Mouse (Mus musculus): ENCODE measurements around the gene Dph5. TPM values are rescaled to one million over a fixed set of nuclear protein-coding genes. Genes with fewer than 3 reads are reported as not detected.

The Dph5 gene
- 24.2 and 25.8 TPM in 2 replicates for polyA plus RNA-seq (2015; fragmentation: Nextera tagmentation; extraction: Ambion mirVana)

DNA sequence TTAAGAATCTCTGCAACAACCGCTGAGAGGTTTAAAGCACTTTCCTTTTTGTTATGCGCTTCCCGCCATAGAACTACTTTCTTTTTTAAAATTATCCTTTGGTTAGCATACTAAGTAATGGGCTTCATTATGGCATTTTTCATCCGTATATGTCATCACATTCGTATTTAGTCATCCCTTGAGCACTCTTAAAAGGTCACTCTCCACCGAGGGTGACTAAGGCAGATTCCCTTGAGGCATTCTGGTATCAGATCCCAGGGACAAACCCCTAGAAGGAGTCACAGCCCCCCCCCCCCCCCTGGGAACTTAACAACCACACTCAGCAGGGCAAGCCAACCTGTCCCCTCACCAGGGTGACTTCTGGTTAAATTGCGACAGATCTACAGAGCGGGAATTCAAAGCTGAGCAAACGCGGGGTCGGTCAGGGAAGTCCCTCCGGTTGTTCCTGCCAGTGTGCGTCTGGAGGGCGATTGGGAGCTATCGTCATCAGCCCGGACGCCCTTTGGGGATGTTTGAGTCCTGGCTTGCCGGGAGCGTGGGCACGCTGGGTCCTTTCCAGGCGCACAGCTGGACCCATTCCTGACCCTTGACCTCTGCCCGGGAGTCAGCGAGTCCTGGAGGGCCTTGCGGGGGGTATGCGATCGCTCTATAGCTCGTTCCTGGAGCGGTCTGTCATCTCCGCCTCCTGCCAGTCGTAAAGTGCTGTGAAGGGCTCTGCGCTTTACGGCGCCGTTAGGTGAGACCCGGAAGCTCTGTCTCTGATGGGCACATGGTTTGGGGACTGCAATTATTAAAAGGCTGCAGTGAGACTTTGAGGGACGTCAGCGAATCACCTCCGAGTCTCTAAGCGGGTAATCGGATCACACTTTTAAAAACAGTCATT lies at the start of gene Dph5:
Gene Dph5 (plus strand): TSS at position 411 of the 883 bp plus-strand sequence.
- Histone ChIP-seq H3K4me2 (peak within 1 kb of the TSS; percentile 80), H3K4me1 (peaks cover 4% of the 10 kb centered on the region; the same call in 1 of the 2 replicates), H3K27ac (peak within 1 kb of the TSS; percentile 79), H3K4me3 (peak within 1 kb of the TSS; percentile 77), H3K36me3 (no peaks in the 10 kb centered on the region), H3K9ac (peak within 1 kb of the TSS; percentile 67), H3K9me3 (no peaks in the 10 kb centered on the region), H3K27me3 (no peaks in the 10 kb centered on the region)
- under 1% methylated on average over 40 of the region's 40 CpGs for WGBS
- ATAC-seq (ENCODE audit: borderline replicate concordance, extremely low read depth, low FRiP score, low TSS enrichment) = peak; percentile 93

GRCm38 (mm10) chr3:115844566-115844965 lies 43.1 kb upstream of the Dph5 start:
- no peaks in the 10 kb centered on the region for H3K9me3 ChIP-seq
- 80% methylated on average over 3 of the region's 3 CpGs for WGBS

DNA sequence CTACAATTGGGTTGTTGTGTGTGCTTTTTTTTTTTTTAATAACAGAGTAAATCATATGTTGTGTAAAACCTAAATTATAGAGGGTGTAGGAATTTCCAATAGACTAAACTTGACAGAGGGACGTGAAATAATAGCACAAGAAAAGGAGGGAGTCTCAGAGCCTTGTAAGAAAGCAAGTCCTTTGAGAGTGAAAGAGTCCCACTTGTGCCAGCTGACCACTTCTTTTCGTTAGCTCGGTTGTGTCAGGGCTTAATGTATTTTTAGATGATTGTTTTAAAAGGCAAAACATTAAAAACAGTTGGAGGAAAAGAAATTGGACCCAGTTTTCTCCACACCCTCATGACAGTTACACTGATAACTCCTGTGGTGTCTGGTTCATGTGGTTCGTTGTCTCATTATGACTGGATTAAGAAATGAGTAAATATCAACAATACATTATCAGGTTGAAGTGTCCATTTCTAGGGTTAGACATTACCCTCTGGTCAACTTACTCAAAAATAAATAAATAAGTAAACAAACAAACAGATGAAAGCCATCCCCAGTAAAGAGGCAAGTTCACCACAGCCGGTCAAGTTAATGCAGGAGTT lies 42.5 kb upstream of the Dph5 start:
- Histone ChIP-seq H3K36me3 (no peaks in the 10 kb centered on the region), H3K4me3 (no peak overlapping the region), H3K27me3 (no peaks in the 10 kb centered on the region), H3K4me2 (no peak overlapping the region), H3K9ac (no peak overlapping the region), H3K9me3 (no peaks in the 10 kb centered on the region), H3K27ac (no peak overlapping the region), H3K4me1 (no peaks in the 10 kb centered on the region)
- no peak for ATAC-seq (ENCODE audit: borderline replicate concordance, extremely low read depth, low FRiP score, low TSS enrichment)
- WGBS = 74% methylated on average over 5 of the region's 5 CpGs

More at GRCm38 (mm10) chr3:115844566-115844965, 43.1 kb upstream of the Dph5 start:
- no peak overlapping the region for H3K4me3 ChIP-seq
- H3K4me2 ChIP-seq = no peak overlapping the region
- H3K36me3 ChIP-seq = no peaks in the 10 kb centered on the region
- H3K4me1 ChIP-seq = no peaks in the 10 kb centered on the region
- no peak overlapping the region for H3K27ac ChIP-seq
- no peak overlapping the region for H3K9ac ChIP-seq
- no peaks in the 10 kb centered on the region for H3K27me3 ChIP-seq
- ATAC-seq (ENCODE audit: borderline replicate concordance, extremely low read depth, low FRiP score, low TSS enrichment) = no peak

DNA sequence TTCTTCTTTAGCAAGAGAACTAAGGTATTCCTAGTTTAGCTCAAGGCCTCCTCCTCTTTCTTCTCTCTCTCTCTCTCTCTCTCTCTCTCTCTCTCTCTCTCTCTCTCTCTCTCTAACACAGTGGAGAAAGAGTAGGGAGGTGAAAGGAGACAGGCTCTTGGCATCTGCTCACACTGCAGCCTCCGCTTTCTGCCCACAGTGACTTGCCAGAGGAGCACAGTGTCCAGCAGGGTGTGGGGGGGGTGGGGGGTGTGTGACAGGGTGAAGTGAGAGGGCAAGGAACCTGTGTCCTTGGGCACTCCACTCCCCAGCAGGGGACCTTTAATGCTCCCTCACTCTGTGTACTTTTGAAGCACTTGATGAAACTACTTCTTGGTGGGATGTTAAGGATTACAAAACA lies 41.9 kb upstream of the Dph5 start:
- no peaks in the 10 kb centered on the region for H3K27me3 ChIP-seq
- 75% methylated on average over 1 of the region's 1 CpGs for WGBS

GRCm38 (mm10) chr3:115846153-115846552 lies 41.5 kb upstream of the Dph5 start:
- H3K27me3 ChIP-seq = no peaks in the 10 kb centered on the region
- WGBS = 83% methylated on average over 5 of the region's 5 CpGs
- no peaks in the 10 kb centered on the region for H3K36me3 ChIP-seq
- H3K4me1 ChIP-seq = no peaks in the 10 kb centered on the region
- no peak overlapping the region for H3K9ac ChIP-seq
- H3K4me2 ChIP-seq = no peak overlapping the region
- H3K27ac ChIP-seq = no peak overlapping the region
- no peak overlapping the region for H3K4me3 ChIP-seq
- ATAC-seq (ENCODE audit: borderline replicate concordance, extremely low read depth, low FRiP score, low TSS enrichment) = no peak
- H3K9me3 ChIP-seq = no peaks in the 10 kb centered on the region

More for the DNA sequence above, 41.9 kb upstream of the Dph5 start:
- Histone ChIP-seq H3K36me3 (no peaks in the 10 kb centered on the region), H3K9me3 (no peaks in the 10 kb centered on the region), H3K4me1 (no peaks in the 10 kb centered on the region), H3K9ac (no peak overlapping the region), H3K4me2 (no peak overlapping the region), H3K4me3 (no peak overlapping the region), H3K27ac (no peak overlapping the region)
- no peak for ATAC-seq (ENCODE audit: borderline replicate concordance, extremely low read depth, low FRiP score, low TSS enrichment)

- Histone ChIP-seq H3K9ac (no peak overlapping the region), H3K9me3 (no peaks in the 10 kb centered on the region), H3K27ac (no peak overlapping the region), H3K4me2 (no peak overlapping the region), H3K27me3 (no peaks in the 10 kb centered on the region), H3K4me1 (no peaks in the 10 kb centered on the region), H3K4me3 (no peak overlapping the region), H3K36me3 (no peaks in the 10 kb centered on the region)
- no peak for ATAC-seq (ENCODE audit: borderline replicate concordance, extremely low read depth, low FRiP score, low TSS enrichment)
- 74% methylated on average over 11 of the region's 11 CpGs for WGBS
Measured at GRCm38 (mm10) chr3:115848686-115849480, 38.8 kb upstream of the Dph5 start.

GRCm38 (mm10) chr3:115850946-115851345 lies 36.7 kb upstream of the Dph5 start:
- no peaks in the 10 kb centered on the region for H3K27me3 ChIP-seq
- no peak overlapping the region for H3K27ac ChIP-seq

DNA sequence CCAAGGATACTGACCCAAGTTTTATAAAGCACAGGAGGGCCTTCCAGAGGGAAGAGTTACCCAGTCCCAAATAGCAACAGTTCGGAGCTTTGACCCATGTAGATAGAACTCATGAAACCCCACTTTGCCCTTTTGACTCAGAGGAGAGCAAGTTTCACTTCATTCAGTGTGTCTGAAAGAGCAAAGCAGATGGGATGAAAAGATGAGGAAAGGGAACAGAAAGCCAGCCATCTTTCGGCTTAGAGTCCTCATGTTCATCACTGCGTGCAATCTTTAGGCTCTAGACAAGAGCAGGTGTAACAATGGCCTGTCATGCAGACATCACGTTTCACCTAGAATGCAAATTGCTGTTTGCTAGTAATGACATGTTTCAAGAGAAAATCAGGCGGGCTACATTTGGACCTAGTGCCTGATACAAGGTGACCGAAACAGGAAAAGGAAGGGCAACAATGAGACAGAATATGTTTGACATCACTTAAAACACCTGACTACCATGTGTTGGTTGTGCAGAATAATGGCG lies 32.9 kb upstream of the Dph5 start:
- Histone ChIP-seq H3K4me2 (no peak overlapping the region), H3K9me3 (no peaks in the 10 kb centered on the region), H3K36me3 (no peaks in the 10 kb centered on the region), H3K27me3 (no peaks in the 10 kb centered on the region), H3K27ac (no peak overlapping the region), H3K9ac (no peak overlapping the region), H3K4me1 (no peaks in the 10 kb centered on the region), H3K4me3 (no peak overlapping the region)
- 88% methylated on average over 7 of the region's 7 CpGs for WGBS
- no peak for ATAC-seq (ENCODE audit: borderline replicate concordance, extremely low read depth, low FRiP score, low TSS enrichment)

More at GRCm38 (mm10) chr3:115850946-115851345, 36.7 kb upstream of the Dph5 start:
- Histone ChIP-seq H3K36me3 (no peaks in the 10 kb centered on the region), H3K4me1 (no peaks in the 10 kb centered on the region), H3K9me3 (no peaks in the 10 kb centered on the region), H3K4me2 (no peak overlapping the region), H3K4me3 (no peak overlapping the region), H3K9ac (no peak overlapping the region)
- no peak for ATAC-seq (ENCODE audit: borderline replicate concordance, extremely low read depth, low FRiP score, low TSS enrichment)
- 66% methylated on average over 4 of the region's 4 CpGs for WGBS

- H3K9me3 ChIP-seq = no peaks in the 10 kb centered on the region
- no peak for ATAC-seq (ENCODE audit: borderline replicate concordance, extremely low read depth, low FRiP score, low TSS enrichment)
- H3K27ac ChIP-seq = no peak overlapping the region
- no peaks in the 10 kb centered on the region for H3K27me3 ChIP-seq
- no peak overlapping the region for H3K4me3 ChIP-seq
- 69% methylated on average over 10 of the region's 10 CpGs for WGBS
- H3K4me1 ChIP-seq = no peaks in the 10 kb centered on the region
- H3K4me2 ChIP-seq = no peak overlapping the region
- no peaks in the 10 kb centered on the region for H3K36me3 ChIP-seq
- H3K9ac ChIP-seq = no peak overlapping the region
Measured at GRCm38 (mm10) chr3:115855576-115855975, 32.1 kb upstream of the Dph5 start.

DNA sequence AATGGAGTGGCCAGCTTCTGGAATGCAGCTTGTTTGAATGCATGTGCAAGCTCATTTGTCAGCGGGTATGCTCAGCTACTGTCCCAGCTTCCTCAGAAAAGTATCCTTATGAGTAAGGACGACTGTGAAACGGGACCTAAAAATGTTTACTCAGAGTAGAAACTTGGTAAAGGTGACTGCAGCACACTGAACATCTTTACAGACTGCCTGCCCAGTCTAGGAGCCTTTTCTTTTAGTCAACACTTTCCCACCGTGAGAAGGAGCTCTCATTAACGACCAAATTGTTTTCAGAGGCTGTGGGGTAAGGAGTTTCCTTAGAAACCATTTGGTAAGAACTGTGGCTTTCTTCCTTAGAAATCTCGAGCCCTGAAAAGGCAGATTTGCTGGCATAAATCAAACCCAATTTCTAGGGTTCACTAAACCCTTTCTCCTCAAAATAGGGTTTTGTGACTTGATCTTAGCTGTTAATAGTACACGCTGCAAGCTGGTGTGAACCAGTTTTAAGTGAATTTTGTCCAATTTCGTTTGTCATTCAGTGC lies 31.1 kb upstream of the Dph5 start:
- ATAC-seq (ENCODE audit: borderline replicate concordance, extremely low read depth, low FRiP score, low TSS enrichment) = no peak
- Histone ChIP-seq H3K4me1 (no peaks in the 10 kb centered on the region), H3K9ac (no peak overlapping the region), H3K27ac (no peak overlapping the region), H3K9me3 (no peaks in the 10 kb centered on the region), H3K36me3 (no peaks in the 10 kb centered on the region), H3K4me3 (no peak overlapping the region), H3K27me3 (no peaks in the 10 kb centered on the region), H3K4me2 (no peak overlapping the region)
- 26% methylated on average over 8 of the region's 8 CpGs for WGBS

DNA sequence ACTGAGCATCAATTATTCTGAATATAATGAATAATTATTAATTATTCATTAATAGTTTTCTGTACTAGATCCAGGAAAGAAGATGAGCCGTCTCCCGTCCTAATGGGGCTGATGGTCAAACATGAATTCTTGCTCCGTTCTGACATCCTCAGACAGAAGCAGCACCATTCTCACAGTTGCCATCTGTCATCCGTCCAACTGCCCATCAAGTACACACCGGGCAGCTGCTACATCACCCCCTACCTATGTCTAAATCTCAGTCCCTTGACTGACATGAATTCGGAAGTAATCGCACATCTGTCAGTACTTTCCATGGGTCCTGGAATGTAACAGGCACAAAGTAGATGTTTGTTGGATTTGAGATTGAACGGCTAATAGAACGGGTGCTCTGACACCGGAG lies 30.2 kb upstream of the Dph5 start:
- WGBS = 87% methylated on average over 10 of the region's 10 CpGs
- Histone ChIP-seq H3K9me3 (no peaks in the 10 kb centered on the region), H3K4me1 (no peaks in the 10 kb centered on the region), H3K4me3 (no peak overlapping the region), H3K9ac (no peak overlapping the region), H3K4me2 (no peak overlapping the region), H3K27ac (no peak overlapping the region), H3K27me3 (no peaks in the 10 kb centered on the region), H3K36me3 (no peaks in the 10 kb centered on the region)
- no peak for ATAC-seq (ENCODE audit: borderline replicate concordance, extremely low read depth, low FRiP score, low TSS enrichment)

Data from lung, embryonic 15.5 days (tissue).